Mouse (Mus musculus): ENCODE results near the gene Spata19. TPM values are rescaled to one million over a fixed set of nuclear protein-coding genes. Genes with fewer than 3 reads are reported as not detected.

The Spata19 gene
- polyA plus RNA-seq (2015; fragmentation: Nextera tagmentation; extraction: Ambion mirVana) = not detected in 2 replicates

DNA sequence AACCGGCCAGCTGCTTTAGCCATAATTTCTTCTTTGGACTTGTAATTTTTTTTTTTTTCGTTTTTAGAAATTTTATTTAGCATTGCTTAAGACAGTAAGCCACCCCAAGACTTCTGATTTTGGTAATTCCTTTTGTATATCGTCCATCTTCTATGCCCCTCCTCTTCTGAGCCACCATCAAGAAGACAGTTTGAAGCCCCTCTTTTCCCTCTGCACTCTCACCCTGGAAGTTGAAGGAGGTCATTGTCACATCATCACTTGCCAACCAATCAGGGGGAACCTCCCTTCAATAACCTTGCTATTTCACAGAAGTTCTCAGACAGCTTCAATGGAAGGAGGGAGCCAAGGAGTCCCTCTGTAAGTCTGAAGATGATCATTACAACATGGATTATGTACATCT lies at the start of gene Spata19:
Gene Spata19 (plus strand): TSS at position 301 of the 400 bp plus-strand sequence.
- H3K4me3 ChIP-seq (ENCODE audit: low read length) = no peak within 1 kb of the TSS
- H3K27me3 ChIP-seq (ENCODE audit: control insufficient read depth, insufficient read depth, low read depth, low read length) = no peaks in the 10 kb centered on the region
- H3K9ac ChIP-seq (ENCODE audit: low read length) = no peak within 1 kb of the TSS
- no peaks in the 10 kb centered on the region for H3K36me3 ChIP-seq (ENCODE audit: control insufficient read depth, insufficient read depth, low read length)
- H3K9me3 ChIP-seq (ENCODE audit: control insufficient read depth, low read length) = no peaks in the 10 kb centered on the region
- H3K4me1 ChIP-seq (replicated peaks; ENCODE audit: control insufficient read depth, insufficient read depth, low read length) = no peaks in the 10 kb centered on the region
- no peak within 1 kb of the TSS for H3K27ac ChIP-seq (ENCODE audit: low read length)
- H3K4me2 ChIP-seq (ENCODE audit: low read depth, low read length) = no peak within 1 kb of the TSS
- no peak for ATAC-seq (ENCODE audit: low read depth)
- 71% methylated on average over 3 of the region's 3 CpGs for WGBS

DNA sequence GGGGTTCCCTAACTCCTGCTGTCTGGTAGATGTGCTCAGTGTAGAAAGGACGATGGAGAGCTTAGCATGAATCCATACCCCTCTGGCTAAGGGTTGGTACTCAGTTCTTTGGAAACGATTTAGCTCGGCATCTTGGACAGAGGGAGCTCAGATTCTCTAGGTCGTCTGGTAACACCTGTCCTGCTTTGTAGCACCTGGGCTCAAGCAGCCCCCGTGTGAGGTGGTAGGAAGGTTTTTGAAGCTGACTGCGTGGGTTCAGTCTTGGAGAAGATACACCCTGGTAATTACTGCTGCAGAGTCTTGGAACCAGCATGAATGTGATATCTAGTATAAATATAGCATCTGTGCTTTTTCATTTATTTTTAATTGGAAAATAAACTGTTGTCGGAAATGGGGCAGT lies 43.5 kb upstream of the Spata19 start:
- Histone ChIP-seq H3K27me3 (ENCODE audit: control insufficient read depth, insufficient read depth, low read depth, low read length) (no peaks in the 10 kb centered on the region), H3K4me3 (ENCODE audit: low read length) (no peak overlapping the region), H3K36me3 (ENCODE audit: control insufficient read depth, insufficient read depth, low read length) (no peaks in the 10 kb centered on the region), H3K27ac (ENCODE audit: low read length) (no peak overlapping the region), H3K4me2 (ENCODE audit: low read depth, low read length) (no peak overlapping the region), H3K9me3 (ENCODE audit: control insufficient read depth, low read length) (no peaks in the 10 kb centered on the region), H3K4me1 (replicated peaks; ENCODE audit: control insufficient read depth, insufficient read depth, low read length) (no peaks in the 10 kb centered on the region), H3K9ac (ENCODE audit: low read length) (no peak overlapping the region)
- WGBS = 77% methylated on average over 7 of the region's 7 CpGs
- ATAC-seq (ENCODE audit: low read depth) = no peak

DNA sequence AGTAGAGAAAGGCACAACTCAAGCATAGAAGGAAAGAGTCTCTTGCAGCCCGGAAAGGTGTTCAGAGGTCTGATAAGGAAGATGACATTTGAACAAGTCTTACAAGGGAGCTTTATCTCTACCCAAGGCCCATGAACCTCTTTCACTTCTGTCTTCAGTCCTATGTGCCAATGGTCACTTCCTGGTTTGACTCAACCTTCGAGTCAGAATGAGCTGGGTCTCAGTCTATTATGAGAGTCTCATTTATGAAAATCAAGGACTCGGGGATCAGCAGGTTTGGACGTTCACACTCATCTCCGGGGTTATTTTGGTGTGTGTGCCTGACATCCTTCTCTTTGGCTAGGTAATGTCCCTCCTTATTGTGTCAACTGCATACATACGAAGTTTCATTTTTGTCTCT lies 38.7 kb upstream of the Spata19 start:
- Histone ChIP-seq H3K9me3 (ENCODE audit: control insufficient read depth, low read length) (no peaks in the 10 kb centered on the region), H3K9ac (ENCODE audit: low read length) (no peak overlapping the region), H3K27me3 (ENCODE audit: control insufficient read depth, insufficient read depth, low read depth, low read length) (no peaks in the 10 kb centered on the region), H3K4me2 (ENCODE audit: low read depth, low read length) (no peak overlapping the region), H3K36me3 (ENCODE audit: control insufficient read depth, insufficient read depth, low read length) (no peaks in the 10 kb centered on the region), H3K4me1 (replicated peaks; ENCODE audit: control insufficient read depth, insufficient read depth, low read length) (no peaks in the 10 kb centered on the region), H3K4me3 (ENCODE audit: low read length) (no peak overlapping the region), H3K27ac (ENCODE audit: low read length) (no peak overlapping the region)
- no peak for ATAC-seq (ENCODE audit: low read depth)
- WGBS = 80% methylated on average over 6 of the region's 6 CpGs

DNA sequence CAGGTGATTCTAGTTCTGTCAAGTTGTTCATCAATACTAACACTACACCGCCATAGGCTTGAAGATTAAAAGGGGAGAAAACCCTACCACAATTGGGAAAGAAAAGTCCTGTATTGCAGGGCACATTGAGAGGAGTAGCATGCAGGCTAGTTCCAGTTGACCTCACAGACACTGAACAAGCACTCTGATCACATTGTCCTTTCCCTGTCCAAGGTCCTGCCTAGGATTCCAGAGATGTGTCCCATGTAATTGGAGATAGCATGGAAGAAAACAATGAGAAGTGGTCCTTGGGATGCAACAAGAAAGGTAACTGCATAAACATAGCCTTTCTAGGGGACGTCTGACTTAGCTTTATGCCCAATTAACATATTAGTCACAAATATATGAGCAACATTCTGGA lies 29.4 kb upstream of the Spata19 start:
- H3K4me3 ChIP-seq (ENCODE audit: low read length) = no peak overlapping the region
- no peaks in the 10 kb centered on the region for H3K27me3 ChIP-seq (ENCODE audit: control insufficient read depth, insufficient read depth, low read depth, low read length)
- WGBS = 64% methylated on average over 2 of the region's 2 CpGs
- H3K4me1 ChIP-seq (replicated peaks; ENCODE audit: control insufficient read depth, insufficient read depth, low read length) = no peaks in the 10 kb centered on the region
- no peak for ATAC-seq (ENCODE audit: low read depth)
- H3K9me3 ChIP-seq (ENCODE audit: control insufficient read depth, low read length) = no peaks in the 10 kb centered on the region
- no peak overlapping the region for H3K27ac ChIP-seq (ENCODE audit: low read length)
- H3K36me3 ChIP-seq (ENCODE audit: control insufficient read depth, insufficient read depth, low read length) = no peaks in the 10 kb centered on the region
- no peak overlapping the region for H3K4me2 ChIP-seq (ENCODE audit: low read depth, low read length)
- H3K9ac ChIP-seq (ENCODE audit: low read length) = no peak overlapping the region

DNA sequence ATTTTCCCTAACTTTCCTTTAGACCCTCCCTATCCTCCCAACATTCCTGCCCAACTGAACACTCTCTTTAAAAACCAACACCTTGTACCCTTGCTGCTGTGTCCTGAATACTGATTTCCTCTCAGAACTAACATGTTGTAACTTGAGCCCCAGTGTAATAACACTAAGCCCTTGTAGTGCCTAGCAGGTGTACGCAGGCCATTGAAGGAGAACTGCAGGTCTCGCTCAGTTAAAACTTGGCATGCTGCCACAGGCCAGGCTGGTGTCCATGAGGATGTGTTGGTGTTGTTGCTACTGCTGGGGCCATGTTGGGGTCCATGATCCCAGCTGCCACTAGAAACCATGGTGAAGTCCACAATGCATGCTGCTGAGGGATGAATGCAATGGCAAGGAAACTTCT lies 27.5 kb upstream of the Spata19 start:
- H3K4me1 ChIP-seq (replicated peaks; ENCODE audit: control insufficient read depth, insufficient read depth, low read length) = no peaks in the 10 kb centered on the region
- no peaks in the 10 kb centered on the region for H3K27me3 ChIP-seq (ENCODE audit: control insufficient read depth, insufficient read depth, low read depth, low read length)
- no peaks in the 10 kb centered on the region for H3K9me3 ChIP-seq (ENCODE audit: control insufficient read depth, low read length)
- no peak overlapping the region for H3K9ac ChIP-seq (ENCODE audit: low read length)
- no peak for ATAC-seq (ENCODE audit: low read depth)
- 35% methylated on average over 2 of the region's 2 CpGs for WGBS
- no peaks in the 10 kb centered on the region for H3K36me3 ChIP-seq (ENCODE audit: control insufficient read depth, insufficient read depth, low read length)
- H3K27ac ChIP-seq (ENCODE audit: low read length) = no peak overlapping the region
- no peak overlapping the region for H3K4me3 ChIP-seq (ENCODE audit: low read length)
- no peak overlapping the region for H3K4me2 ChIP-seq (ENCODE audit: low read depth, low read length)

DNA sequence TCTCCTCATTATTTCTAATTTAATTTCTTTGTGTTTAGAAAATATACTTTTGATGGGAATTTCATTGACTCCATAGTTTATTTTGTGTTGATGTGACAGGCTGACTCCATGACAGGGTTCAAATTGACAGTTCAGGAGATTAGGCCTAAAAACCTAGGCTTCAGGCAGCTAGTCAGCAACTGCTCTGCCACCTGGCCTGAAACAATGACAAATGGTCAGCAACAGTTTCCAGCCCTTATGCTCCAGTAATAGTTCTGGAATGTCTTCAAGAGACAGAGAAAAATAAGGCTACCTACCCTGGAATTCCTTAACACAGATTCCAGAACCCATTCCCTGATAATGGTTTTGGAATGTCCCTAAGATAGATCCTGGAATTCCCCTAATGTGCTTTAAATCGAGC lies 20.9 kb upstream of the Spata19 start:
- Histone ChIP-seq H3K4me1 (replicated peaks; ENCODE audit: control insufficient read depth, insufficient read depth, low read length) (no peaks in the 10 kb centered on the region), H3K9me3 (ENCODE audit: control insufficient read depth, low read length) (no peaks in the 10 kb centered on the region), H3K4me2 (ENCODE audit: low read depth, low read length) (no peak overlapping the region), H3K9ac (ENCODE audit: low read length) (no peak overlapping the region), H3K27ac (ENCODE audit: low read length) (no peak overlapping the region), H3K36me3 (ENCODE audit: control insufficient read depth, insufficient read depth, low read length) (no peaks in the 10 kb centered on the region), H3K27me3 (ENCODE audit: control insufficient read depth, insufficient read depth, low read depth, low read length) (no peaks in the 10 kb centered on the region), H3K4me3 (ENCODE audit: low read length) (no peak overlapping the region)
- no peak for ATAC-seq (ENCODE audit: low read depth)
- 63% methylated on average over 1 of the region's 1 CpGs for WGBS

DNA sequence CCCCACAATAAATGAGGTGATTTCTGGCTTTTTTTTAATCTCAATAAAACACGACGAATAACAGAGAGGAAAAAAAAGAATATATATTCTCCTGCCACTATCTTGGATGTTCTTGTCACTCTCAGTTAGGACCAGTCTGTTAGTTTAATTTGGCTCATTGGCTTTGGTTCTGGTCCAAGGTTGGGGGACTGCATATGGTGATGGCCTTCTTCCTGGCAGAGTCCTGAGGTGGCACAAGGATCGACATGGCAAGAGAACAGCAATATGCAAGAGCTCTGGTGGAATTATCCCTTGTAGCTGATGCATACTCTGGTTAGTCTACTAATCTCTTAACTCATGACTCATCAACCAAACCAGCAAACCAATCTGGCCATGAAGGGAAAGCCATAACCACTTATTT lies 9.6 kb upstream of the Spata19 start:
- WGBS = 71% methylated on average over 3 of the region's 3 CpGs
- no peak for ATAC-seq (ENCODE audit: low read depth)

DNA sequence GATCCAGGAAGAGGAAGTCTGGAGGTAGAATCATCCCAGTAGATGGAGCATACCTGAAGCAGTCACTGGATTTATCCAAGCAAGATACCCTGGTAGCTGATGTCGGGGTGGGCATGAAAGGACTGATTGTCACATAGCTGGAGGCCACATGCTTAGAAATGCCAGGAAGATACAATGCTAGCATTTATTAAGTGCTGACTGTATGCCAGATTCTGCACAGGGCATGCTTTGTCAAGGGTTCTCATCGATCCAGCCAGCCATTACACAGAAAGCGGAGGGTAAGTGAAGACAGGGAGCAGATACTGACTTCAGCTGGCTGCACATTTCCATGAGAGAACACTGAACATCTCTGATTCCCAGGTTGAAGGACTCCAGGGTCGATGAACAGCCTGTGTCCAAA lies 4.6 kb downstream of the Spata19 start:
- H3K4me1 ChIP-seq (replicated peaks; ENCODE audit: control insufficient read depth, insufficient read depth, low read length) = no peaks in the 10 kb centered on the region
- H3K36me3 ChIP-seq (ENCODE audit: control insufficient read depth, insufficient read depth, low read length) = no peaks in the 10 kb centered on the region
- H3K4me2 ChIP-seq (ENCODE audit: low read depth, low read length) = no peak overlapping the region
- 86% methylated on average over 4 of the region's 4 CpGs for WGBS
- no peaks in the 10 kb centered on the region for H3K9me3 ChIP-seq (ENCODE audit: control insufficient read depth, low read length)
- H3K4me3 ChIP-seq (ENCODE audit: low read length) = no peak overlapping the region
- no peaks in the 10 kb centered on the region for H3K27me3 ChIP-seq (ENCODE audit: control insufficient read depth, insufficient read depth, low read depth, low read length)
- no peak overlapping the region for H3K9ac ChIP-seq (ENCODE audit: low read length)
- no peak overlapping the region for H3K27ac ChIP-seq (ENCODE audit: low read length)
- no peak for ATAC-seq (ENCODE audit: low read depth)

More for the DNA sequence above, 9.6 kb upstream of the Spata19 start:
- Histone ChIP-seq H3K9ac (ENCODE audit: low read length) (no peak overlapping the region), H3K27me3 (ENCODE audit: control insufficient read depth, insufficient read depth, low read depth, low read length) (no peaks in the 10 kb centered on the region), H3K4me2 (ENCODE audit: low read depth, low read length) (no peak overlapping the region), H3K27ac (ENCODE audit: low read length) (no peak overlapping the region), H3K4me3 (ENCODE audit: low read length) (no peak overlapping the region), H3K36me3 (ENCODE audit: control insufficient read depth, insufficient read depth, low read length) (no peaks in the 10 kb centered on the region), H3K4me1 (replicated peaks; ENCODE audit: control insufficient read depth, insufficient read depth, low read length) (no peaks in the 10 kb centered on the region), H3K9me3 (ENCODE audit: control insufficient read depth, low read length) (no peaks in the 10 kb centered on the region)

DNA sequence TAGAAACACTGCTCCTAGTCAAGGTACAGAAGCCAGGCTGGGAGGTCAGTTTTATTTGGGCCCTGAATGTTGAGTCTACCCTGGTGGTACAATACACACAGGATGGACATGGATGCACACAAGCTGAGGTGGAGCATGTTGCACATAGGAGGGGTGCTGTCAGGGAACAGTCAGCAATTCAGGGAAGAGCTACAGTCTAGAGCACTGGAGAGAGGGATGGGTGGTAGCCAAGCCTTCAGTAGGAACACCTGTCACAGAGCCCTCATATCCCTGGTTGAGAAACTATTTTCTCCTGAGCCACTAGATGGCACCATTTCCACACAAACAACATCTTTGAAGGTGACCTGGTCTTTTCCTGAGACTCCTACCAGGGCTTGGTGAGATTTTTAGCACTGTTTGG lies 13.1 kb downstream of the Spata19 start:
- H3K4me1 ChIP-seq (replicated peaks; ENCODE audit: control insufficient read depth, insufficient read depth, low read length) = no peaks in the 10 kb centered on the region
- no peaks in the 10 kb centered on the region for H3K36me3 ChIP-seq (ENCODE audit: control insufficient read depth, insufficient read depth, low read length)
- H3K4me2 ChIP-seq (ENCODE audit: low read depth, low read length) = no peak overlapping the region
- no peak overlapping the region for H3K9ac ChIP-seq (ENCODE audit: low read length)
- no peak overlapping the region for H3K4me3 ChIP-seq (ENCODE audit: low read length)
- ATAC-seq (ENCODE audit: low read depth) = no peak
- H3K9me3 ChIP-seq (ENCODE audit: control insufficient read depth, low read length) = no peaks in the 10 kb centered on the region
- no peak overlapping the region for H3K27ac ChIP-seq (ENCODE audit: low read length)
- H3K27me3 ChIP-seq (ENCODE audit: control insufficient read depth, insufficient read depth, low read depth, low read length) = no peaks in the 10 kb centered on the region

DNA sequence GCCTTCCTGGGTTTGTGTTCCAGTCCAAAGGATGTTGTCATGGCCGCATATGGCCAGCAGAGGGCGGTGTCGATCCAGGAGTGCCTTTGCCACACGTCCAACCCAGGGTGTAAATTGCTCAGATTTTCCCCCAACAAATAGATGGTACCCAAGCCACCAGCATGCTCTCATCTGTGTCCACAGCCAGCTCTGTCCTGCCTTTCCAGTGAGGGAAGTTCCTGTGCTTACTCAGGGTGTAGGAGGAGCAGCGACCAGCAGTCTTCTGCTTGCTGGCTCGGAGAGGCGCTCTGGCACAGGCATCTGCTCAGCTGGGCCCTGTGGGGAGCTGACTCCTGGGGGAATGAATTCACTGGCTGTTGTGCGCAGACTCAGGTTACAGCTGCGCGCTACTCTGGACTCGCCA lies 17.5 kb downstream of the Spata19 start:
- H3K36me3 ChIP-seq (ENCODE audit: control insufficient read depth, insufficient read depth, low read length) = no peaks in the 10 kb centered on the region
- H3K4me3 ChIP-seq (ENCODE audit: low read length) = no peak overlapping the region
- H3K27ac ChIP-seq (ENCODE audit: low read length) = no peak overlapping the region
- under 1% methylated on average over 11 of the region's 11 CpGs for WGBS
- H3K27me3 ChIP-seq (ENCODE audit: control insufficient read depth, insufficient read depth, low read depth, low read length) = no peaks in the 10 kb centered on the region
- H3K4me1 ChIP-seq (replicated peaks; ENCODE audit: control insufficient read depth, insufficient read depth, low read length) = no peaks in the 10 kb centered on the region
- peak; percentile 54; the same call in 1 of the 2 replicates for ATAC-seq (ENCODE audit: low read depth)
- H3K9ac ChIP-seq (ENCODE audit: low read length) = no peak overlapping the region
- H3K9me3 ChIP-seq (ENCODE audit: control insufficient read depth, low read length) = no peaks in the 10 kb centered on the region
- peak overlapping the region; percentile 29; the same call in 1 of the 2 replicates for H3K4me2 ChIP-seq (ENCODE audit: low read depth, low read length)

Data from lung, embryonic 16.5 days (tissue).